Mouse (Mus musculus) hindlimb bud, embryonic 11.5 days (tissue): Measurements from ENCODE around the gene Eps15.
"Not testable (repeated sequence)": the region's sequence is repeated elsewhere in the genome, so short reads cannot be mapped to it uniquely, and the experiment has no call there.

Experiments used
- DNase-seq: peaks from one replicate; pipeline ENCODE4 v3.0.0-alpha.2; 2012; ENCODE audit warnings: low read depth, low spot score; ENCODE audit errors: extremely low spot score

Eps15 gene

DNA sequence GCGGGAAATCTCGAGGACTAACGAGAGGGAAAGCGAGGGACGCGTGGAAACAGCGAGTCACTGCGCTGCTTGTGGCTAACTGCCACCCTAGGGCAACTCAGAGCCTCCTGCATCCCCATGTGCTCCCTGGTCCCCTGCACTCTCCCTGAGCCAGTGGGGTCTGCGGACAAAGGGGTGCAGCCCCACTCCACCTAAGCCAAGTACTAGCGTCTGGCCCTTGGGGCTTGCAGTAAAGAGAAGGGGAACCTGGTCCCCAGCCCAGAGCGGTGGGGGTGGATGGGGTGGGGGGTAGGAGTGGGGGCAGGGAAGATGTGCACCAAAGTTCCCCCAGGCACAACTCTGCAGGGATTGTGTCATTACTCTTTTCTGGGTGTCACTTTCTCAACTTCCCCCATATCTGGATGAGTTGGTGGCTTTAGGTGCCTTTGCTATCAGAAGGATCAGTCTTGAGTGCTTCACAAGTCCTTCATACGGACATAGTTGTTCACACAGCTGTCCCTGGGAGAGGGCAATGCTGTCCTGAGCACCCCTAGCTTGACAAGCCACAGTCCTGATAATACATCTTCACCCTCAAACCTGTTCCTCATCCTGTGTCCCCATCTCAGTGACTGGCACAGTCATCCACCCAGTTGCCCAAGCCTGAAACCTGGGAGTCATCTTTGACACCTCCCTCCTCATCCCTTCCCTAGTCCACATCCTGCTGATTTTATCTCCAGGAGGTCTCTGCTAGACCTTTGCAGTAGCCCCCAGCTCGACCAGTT lies 114.4 kb downstream of the Eps15 start:
- DNase-seq, result no peak

DNA sequence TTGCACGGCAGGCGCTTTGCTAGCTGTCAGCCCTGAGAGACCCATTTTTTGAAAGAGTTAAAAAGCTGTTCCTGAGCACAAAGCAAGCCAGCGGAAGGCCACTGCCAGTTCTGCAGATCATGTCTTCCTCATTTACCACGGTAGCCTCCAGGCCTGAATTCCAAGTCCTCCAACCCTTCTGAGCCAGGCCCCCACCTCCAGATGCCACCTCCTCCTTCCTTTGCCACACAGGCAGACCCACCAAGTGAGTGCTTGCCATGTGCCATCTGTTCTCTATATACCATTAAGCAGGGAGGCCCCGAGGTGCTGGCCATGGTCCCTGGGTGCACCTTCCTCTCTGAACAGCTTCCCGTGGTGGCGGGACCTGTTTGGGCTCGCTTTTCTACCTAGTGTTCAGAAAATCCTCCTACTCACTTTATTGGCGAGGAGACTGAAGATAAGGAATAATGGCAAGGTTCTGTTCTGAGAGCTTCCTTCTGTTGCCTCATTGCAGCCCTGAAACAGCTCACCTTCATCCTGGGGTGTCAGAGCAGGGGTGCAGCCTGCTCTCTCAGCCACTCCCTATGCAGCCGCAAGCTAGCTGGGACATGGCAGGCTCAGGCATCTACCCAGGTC lies 120.4 kb downstream of the Eps15 start:
- DNase-seq, result no peak

DNA sequence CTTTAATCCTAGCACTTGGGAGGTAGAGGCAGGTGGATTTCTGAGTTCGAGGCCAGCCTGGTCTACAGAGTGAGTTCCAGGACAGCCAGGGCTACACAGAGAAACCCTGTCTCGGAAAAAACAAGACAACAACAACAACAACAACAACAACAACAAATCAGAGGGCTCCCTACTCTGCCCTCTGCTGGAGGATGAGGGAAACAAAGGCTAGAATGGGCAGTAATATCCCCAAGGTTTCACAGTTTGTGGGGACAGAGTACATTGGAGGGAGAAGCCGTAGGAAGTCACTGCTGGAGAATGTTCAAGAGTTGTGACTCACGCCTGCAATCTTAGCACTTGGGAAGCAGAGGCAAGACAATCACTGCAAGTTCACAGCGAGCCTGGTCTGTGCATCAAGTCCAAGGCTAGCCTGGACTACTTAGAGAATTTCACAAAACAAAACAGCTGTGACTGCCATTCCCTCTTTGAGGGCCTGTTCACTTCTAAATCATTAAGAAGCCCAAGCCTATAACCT lies 121.2 kb downstream of the Eps15 start:
- no peak for DNase-seq

DNA sequence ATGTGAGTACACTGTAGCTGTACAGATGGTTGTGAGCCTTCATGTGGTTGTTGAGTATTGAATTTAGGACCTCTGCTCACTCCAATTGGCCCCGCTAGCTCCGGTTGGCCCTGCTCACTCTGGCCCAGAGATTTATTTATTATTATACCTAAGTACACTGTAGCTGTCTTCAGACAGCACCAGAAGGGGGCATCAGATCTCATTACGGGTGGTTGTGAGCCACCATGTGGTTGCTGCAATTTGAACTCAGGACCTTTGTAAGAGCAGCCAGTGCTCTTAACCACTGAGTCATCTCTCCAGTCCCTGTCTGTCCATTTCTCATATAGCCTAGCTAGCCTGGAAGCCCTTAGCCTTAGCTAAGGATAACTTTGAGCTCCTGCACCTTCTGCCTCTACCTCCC lies 124.8 kb downstream of the Eps15 start:
- DNase-seq, result not testable (repeated sequence)

DNA sequence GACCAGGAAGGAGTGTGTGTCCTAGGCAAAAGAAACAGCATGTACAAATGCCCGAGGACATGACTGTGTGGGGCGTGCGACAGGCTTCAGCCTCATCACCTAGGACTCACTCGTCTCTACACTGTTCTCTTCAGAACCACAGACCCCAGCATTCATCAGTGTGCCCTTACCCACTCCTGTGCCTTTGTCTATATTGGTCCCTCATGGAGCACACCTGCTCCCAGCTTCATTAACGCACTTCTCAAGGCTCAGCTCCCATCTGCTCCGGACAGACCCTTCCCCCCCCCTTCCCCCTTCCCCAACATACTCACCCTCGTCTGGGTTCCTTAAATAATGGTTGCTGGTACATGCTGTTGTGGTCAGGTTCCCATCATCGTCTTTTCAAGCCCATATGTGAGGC lies 125.3 kb downstream of the Eps15 start:
- no peak for DNase-seq

DNA sequence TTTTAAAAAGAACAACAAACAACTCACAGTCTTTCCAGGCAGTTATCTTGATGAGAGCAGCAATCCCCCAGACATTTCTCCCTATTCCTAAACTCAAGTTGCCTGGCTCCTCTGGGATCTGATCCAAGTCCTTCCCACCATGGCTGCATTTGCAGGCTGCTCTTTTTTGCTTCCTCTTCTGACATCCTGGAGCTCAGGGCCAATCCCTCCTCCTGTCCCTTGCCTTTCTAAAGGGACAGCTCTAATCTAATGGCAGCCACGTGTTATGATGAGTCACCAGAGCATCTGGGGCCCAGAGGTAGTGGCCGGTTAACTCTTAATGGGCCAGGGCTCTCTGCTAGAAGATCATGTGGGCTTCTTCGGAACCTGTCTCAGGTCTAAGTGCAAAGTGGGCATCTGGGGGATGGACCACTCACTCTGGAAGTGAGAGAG lies 126.0 kb downstream of the Eps15 start:
- no peak for DNase-seq

DNA sequence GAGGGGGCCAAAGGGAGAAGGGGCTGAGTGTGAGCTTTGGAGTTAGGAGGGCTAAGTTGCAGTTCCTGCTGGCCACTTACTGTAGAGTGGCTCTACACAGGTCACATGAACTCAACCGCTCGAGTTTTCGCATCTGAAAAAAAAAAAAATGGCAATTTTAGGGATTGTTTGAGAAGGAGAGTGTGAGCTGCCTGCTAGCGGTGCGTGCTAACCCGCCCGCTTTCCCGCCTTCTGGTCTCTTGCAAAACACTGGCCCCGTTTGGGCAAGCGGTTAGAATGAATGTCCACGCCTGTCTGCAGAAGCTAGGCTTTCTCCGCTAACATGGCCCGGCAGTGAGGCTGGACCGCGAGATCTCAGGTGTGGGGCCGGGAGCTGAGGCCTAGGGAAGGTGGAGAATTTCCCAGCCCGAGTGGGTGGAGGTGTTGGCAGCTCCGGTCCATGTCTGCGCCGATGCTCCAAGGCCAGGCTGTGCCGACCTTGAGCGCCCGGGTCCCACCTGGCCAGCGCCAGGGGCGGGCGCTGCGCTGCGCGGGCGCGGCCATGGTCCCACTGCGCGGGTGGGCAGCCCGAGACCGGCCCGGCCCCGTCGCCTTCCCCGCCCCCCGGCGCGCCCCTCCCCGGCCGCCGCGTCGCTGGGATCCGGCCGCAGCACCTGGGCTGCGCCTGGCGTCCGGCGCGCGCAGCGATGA lies 126.6 kb downstream of the Eps15 start, which contains the start of gene Ttc39a:
TSS of gene Ttc39a (plus strand) at position 138 of the 690 bp plus-strand sequence.
- peak; percentile 6 for DNase-seq

DNA sequence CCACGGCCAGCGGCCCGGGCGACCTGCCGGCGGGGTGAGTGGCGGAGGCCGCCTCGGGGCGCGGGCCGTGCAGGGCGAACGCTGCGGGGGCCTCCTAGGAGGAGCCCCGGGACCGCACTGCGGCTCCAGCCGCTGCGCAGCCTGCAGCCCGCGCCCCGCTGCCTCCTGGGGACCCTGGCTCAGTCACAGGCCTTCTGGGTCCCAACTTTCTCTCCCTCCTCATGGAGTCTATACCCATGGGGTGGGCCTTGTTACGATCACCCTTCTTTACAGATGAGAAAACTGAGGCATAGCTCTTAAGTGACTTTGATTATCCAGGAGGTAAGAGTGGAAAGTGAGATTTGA lies 127.1 kb downstream of the Eps15 start:
- no peak for DNase-seq

DNA sequence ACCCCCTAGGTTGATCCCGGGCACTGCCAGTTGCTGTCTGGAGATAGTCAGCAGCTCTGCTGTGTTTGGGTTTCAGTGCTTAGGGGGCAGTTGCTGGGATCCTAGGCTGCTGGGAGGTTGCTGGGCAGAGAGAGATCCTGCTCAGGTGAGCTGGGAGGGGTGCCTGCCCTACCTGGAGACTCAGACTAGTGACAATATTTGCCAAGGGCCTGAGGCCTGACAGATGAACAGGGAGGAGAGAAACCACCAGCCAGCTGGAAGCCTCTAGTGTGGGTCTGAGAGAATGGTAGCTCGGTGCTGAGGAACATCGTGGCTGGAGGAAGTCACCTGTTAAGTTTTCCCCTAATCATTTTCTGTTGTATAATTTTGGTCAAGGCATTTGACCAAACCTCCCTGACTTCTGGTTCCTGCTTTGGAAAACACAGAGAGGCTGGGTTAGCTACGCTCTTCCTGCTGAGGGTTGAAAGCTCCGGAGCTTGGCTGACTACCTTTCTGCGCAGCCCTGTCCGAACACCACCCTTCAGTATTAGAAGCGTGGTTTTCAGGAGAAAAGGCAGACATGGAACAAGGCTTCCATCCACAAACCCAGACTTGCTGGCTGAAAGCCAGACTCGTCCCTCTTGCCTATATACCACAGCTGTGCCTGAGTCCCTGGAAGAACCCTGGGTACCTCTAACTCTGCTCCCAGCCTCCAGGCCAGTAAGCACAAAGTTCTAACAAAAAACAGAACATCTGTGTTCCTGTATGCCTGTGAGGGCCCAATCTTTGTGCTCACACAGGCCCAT lies 127.8 kb downstream of the Eps15 start:
- DNase-seq, result no peak

DNA sequence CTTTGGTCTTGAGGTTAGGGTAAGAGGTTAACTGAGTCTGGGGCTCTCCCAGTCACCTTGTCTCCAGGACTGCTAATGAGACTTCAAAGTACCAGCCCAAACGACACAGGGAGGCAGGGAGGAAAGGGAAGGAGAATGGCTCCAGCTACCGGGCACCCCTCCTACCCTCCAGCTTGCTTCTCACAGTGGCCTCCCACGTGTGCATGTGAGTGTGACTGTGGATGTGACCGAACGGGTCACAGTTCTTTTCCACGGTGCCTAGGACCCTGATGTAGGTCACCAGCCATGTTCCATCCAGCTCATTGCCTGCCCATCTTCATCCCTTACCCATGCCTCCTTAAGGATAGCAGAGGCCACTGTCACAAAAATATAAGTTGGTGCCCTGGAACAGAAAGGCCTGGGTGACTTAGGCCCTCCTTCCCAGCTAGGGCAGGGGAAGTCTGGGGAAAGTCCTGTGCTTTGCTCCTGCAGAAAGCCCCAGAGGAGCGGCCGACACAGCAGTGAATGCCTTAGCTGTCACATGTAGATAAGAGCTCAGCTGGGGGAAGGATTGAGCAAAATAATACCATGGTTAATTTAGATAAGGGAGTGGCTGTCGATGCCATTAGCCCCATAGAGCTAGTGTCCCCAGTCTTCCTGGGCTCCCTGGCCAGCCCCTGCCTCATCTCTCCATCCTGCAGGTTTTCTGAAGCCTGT lies 130.8 kb downstream of the Eps15 start:
- DNase-seq, result no peak

DNA sequence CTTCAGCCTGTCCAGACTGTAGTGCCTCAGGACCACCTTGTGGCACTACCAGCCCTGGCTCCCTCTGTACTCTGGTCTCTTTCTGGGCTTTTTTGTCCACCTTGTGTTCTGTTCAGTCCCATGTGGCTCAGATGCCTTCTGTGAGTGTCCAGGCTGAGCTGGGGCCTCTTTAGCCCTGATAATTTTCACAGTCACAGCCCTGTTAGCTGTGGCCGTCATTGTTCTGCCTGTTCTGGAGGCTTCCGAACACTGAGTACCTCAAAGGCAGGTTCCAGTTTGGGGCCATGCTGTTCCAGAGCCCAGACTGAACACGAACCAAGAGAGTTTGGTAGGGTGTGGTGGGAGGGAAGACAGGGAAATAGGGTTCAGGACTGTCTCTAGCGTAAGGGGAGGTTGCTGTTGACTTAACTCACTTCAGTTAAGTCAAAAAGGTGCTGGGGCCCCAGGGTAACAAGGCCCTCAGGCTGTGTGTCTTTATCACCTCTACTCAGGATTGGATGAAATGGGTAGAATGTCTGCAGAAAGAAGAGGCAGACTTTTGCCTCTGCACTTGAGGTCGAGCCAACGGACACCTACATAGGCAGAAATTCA lies 131.4 kb downstream of the Eps15 start:
- no peak for DNase-seq

DNA sequence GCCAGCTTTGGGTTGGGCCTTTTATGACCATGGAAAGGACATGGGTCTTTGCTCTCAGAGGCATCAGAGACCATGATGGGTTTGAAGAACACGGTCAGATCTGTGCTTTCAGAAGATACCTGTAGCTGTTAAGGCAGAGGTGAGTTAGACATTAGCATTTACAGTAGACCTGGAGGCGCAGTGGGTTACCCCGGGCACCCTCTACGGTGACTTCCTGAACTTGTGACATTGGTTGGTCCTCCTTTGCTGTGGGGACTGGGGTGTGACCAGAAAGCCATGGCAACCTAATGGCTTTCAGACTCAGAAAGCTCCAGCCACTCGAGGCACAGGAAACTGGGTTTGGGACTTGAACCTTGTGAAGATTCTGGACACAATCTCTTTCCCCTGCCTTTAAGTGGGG lies 132.2 kb downstream of the Eps15 start:
- DNase-seq, result no peak

DNA sequence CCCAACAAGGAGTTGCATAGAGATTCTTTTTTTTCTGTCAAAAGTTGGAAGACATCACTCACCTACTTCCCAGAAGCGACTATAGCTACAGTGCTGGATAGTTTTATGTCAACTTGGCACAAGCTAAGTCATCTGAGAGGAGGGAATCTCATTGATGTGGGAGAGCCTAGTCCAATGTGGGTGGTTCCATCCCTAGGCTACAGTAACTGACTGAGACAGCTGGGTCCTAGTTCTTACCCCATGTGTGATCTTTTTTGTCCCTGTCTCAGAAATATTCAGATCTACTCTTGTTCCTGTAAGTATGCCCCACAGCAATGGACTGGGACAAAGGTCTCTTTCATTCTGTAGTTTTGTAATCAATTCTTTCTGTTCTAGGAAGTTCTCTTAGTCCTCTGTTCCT lies 137.9 kb downstream of the Eps15 start:
- DNase-seq, result no peak

DNA sequence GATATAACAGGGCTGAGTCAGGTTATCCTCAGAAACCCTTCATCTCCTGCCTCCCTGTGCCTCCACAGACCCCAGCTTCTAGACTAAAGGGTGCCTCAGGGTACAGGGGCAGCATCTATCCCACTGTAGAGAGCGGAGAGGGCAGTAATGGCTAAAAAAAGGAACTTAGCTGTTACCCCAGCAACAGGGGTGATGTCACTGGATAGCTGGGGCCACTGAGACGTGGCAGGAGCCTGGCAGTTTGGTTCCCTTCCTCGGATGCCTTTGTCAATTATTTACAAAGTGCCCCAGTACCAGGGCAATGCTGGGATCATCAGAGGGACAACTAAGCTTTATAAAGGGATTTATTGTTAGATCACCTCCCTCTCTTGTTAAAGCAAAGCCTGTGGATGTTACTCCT lies 138.9 kb downstream of the Eps15 start:
- no peak for DNase-seq

DNA sequence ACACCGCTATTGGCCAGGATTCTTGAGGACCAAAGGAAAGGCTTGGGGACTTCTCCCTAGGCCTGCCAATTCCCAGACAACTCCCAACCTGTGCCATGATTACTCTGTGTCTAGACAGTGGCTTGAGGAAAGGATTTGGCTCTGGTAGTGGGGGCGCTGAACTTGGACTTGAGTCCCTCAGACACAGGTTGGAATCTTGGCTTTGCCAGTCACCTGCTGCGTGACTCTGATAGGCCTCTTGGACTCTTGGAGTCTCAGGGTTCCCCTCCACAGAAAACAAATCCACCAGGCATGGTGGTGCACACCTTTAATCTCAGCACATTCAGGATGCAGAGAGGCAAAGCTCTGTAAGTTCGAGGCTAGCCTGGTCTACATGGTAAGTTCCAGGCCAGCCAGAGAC lies 139.5 kb downstream of the Eps15 start:
- DNase-seq, result no peak

DNA sequence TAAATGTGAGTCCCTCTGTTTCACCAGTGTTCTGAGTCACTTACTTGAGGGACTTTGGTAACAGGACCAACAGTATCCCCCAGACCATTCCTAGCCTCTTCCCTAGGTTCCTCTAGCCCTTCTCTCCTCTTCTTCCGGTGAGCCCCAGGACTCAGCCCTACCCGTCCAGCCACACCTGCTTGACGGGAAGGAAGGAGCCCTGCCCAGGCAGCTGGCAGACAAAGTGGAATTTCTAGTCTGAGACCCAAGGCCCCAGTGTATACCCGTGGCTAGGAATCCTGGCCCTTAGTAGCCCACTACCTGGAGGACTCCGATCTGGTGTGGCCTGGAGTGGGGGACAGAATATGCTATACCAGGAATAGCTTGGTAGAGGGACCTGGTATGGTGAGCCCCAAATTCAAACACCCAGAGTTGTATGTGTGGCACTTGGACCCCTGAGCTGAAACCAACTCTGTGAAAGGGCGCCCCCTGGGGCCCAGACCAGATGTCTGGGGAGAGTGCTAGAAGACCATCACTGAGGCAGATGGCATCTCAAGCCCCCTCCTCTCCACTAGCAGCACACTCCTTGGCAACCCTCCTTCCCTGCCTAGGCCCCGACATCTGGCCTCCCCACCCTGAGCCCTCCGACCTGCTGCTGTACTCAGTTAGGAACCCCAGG lies 140.2 kb downstream of the Eps15 start:
- DNase-seq, result no peak

DNA sequence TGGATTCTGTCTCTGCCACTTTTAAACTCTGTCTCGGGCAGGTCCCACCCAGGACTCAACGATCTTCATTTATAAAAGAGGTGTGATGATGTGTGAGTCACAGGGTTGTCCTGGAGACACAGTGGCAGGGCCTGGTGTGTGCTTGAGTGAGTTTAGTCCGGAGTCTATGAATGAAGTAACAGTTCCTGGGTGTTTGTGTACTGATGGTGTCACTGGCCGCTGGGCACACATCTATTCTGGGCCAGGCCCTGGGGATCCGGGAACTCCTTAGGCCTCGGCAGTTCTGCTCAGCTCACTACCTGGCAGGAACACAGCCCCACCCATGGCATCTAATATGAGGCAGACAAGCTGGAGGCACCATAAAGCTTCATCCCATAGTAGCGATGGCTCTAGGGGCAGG lies 141.5 kb downstream of the Eps15 start:
- no peak for DNase-seq

DNA sequence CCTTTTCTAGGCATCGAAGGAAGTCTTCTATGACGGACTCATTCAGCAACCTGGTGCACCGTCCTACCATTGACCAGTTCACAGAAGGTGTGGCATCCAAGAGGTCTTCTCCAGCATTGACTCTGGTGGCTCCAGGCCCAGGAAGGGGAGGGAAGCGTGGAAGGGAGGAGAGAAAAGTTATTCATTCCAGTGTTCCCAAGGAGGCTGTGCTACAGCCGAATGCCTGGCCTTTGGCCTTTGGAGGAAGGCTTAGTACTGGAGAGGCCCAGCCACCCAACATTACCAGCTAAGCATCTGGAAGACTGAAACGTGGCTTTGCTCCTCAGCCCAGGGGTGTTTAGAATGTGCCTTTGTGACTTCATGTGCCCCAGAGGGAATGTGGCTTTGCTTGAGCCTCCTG lies 142.4 kb downstream of the Eps15 start:
- no peak for DNase-seq

DNA sequence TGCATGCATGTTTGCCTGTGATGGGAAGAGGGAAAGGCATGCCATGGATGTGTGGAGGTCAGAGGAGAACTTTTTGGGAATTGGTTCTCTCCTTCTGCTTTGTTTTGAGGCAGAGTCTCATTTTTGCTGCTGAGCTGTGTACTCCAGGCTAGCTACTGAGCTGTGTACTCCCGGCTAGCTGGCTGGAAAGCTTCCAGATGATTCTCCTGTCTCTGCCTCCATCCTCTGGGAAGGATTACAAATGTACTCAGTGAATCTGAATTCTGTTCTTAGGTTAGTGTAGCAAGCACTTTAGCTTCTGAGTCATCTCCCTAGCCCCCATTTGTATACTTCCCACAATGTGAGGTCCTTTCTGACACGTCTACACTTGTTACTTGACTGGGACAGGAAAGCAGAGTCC lies 143.4 kb downstream of the Eps15 start:
- DNase-seq, result no peak

DNA sequence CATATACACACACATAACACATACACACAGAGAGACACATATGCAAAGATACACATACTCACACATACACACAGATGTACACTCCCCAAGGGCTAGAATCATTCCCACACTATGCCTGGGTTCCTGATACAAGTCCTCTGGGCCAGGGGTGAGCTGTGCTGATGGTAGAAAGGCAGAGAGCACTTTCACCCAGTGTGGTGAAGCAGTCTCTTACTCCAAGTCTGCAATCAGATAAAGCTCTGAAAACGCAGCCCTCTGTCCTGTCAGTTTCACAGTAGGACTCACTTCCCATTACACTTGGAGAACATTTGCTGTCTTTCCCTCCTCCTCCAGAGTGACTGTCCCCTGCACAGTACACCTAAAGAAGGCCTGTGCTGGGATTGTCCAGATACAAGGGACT lies 147.0 kb downstream of the Eps15 start:
- DNase-seq, result no peak
